Mouse (Mus musculus) kidney, embryonic 15.5 days (tissue): ENCODE data around the gene Comp. TPM values are rescaled to one million over a fixed set of nuclear protein-coding genes. Genes with fewer than 3 reads are reported as not detected.

ENCODE experiments used
- ATAC-seq: fragments of 200-750 bp; cut with Nextera tagmentation; replicated peaks from 2 replicates; pipeline ENCODE4 v1.8.0; 2017; ENCODE audit warnings: moderate TSS enrichment; ENCODE audit not compliant: low FRiP score
- H3K27ac ChIP-seq: fragments of 300-500 bp; sonication (generic); 2 replicates; pipeline ENCODE4 v1.5.1; 2015; ENCODE audit warnings: mild to moderate bottlenecking, inconsistent platforms
- H3K27me3 ChIP-seq: fragments of 300-500 bp; sonication (generic); 2 replicates; pipeline ENCODE4 v1.6.1; 2015; ENCODE audit warnings: inconsistent platforms
- H3K36me3 ChIP-seq: fragments of 300-500 bp; sonication (generic); 2 replicates; pipeline ENCODE4 v1.6.1; 2015; ENCODE audit warnings: inconsistent platforms
- H3K4me1 ChIP-seq: fragments of 300-500 bp; sonication (generic); 2 replicates; pipeline ENCODE4 v1.6.1; 2015; ENCODE audit warnings: inconsistent platforms
- H3K4me2 ChIP-seq: fragments of 300-500 bp; sonication (generic); 2 replicates; pipeline ENCODE4 v1.6.1; 2015; ENCODE audit warnings: moderate library complexity, mild to moderate bottlenecking, inconsistent platforms
- H3K4me3 ChIP-seq: fragments of 300-500 bp; sonication (generic); replicated peaks from 2 replicates; pipeline ENCODE4 v1.5.1; 2015; ENCODE audit warnings: mild to moderate bottlenecking, inconsistent platforms
- H3K9ac ChIP-seq: fragments of 300-500 bp; sonication (generic); 2 replicates; pipeline ENCODE4 v1.6.1; 2015; ENCODE audit warnings: mild to moderate bottlenecking, inconsistent platforms
- H3K9me3 ChIP-seq: fragments of 300-500 bp; sonication (generic); replicated peaks from 2 replicates; pipeline ENCODE4 v1.6.1; 2016; ENCODE audit warnings: inconsistent platforms
- WGBS: fragments of 180-500 bp; shearing (Covaris S2); methylation state at CpG from one replicate; pipeline ENCODE4 v1.1.7; 2015; ENCODE audit warnings: mixed read lengths; 5-methylcytosine and 5-hydroxymethylcytosine counted together
- polyA plus RNA-seq: library from polyadenylated mRNA; unstranded; fragments of >200 nt; fragmentation: Nextera tagmentation; extraction: Ambion mirVana; gene quantifications from 2 replicates; pipeline ENCODE4 v1.2.1, GENCODE M21; 2015

Comp gene
- polyA plus RNA-seq, 1 experiment from 2014 or later: 0.40 TPM

DNA sequence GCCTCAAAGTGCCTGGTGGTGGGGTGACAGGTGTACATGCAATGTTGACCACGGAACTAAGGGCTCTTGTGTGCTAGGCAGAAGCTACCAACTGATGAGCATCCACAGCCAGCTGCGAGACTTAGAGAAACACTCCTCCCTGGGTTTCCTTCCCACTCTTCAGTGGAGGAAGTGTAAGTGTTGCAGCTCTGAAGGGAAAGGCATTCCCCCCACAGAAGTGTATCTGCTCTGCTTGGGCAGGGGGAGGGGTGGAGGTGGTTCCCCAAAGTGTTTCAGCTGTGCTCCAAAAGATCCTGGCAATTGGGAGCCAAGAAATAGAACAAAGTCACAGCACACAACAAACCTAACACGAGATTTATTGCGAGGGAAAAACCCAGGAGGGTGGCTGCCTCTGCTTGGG, 19.4 kb upstream of the Comp start:
- 59% methylated on average over 4 of the region's 4 CpGs for WGBS
- peaks cover 15% of the 10 kb centered on the region for H3K36me3 ChIP-seq
- H3K27ac ChIP-seq: 0 out of 2 replicates have a peak overlapping the region, but pooled peaks have one; percentile 1
- H3K4me1 ChIP-seq: peaks cover 41% of the 10 kb centered on the region
- ATAC-seq: no peak
- peak overlapping the region; percentile 99 for H3K4me3 ChIP-seq
- no peaks in the 10 kb centered on the region for H3K27me3 ChIP-seq
- peak overlapping the region; percentile 96 for H3K4me2 ChIP-seq
- peak overlapping the region; percentile 31; the same call in 1 of the 2 replicates for H3K9ac ChIP-seq
- no peaks in the 10 kb centered on the region for H3K9me3 ChIP-seq

DNA sequence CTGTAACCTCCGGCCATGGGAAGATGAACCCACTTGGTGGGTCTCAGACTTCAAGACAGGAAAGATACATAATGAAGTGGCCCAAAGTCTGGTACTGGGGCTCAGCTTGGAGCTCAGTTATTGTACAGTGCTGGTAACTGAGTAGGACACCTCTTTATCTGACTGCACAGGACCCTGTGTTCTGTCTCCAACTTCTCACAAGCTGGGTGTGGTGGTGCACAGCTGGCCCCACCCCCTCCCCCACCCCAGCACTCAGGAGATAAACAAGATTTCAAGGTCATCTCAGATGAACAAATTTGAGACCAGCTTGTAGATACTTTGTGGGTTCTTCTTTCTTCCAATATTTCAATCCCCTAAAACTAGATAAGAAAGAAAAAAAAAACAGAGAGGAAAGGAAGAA, 17.2 kb upstream of the Comp start:
- no peak overlapping the region for H3K4me3 ChIP-seq
- H3K4me2 ChIP-seq: no peak overlapping the region
- ATAC-seq: no peak
- no peaks in the 10 kb centered on the region for H3K36me3 ChIP-seq
- no peaks in the 10 kb centered on the region for H3K9me3 ChIP-seq
- WGBS: 87% methylated on average over 1 of the region's 1 CpGs
- H3K27me3 ChIP-seq: no peaks in the 10 kb centered on the region
- H3K27ac ChIP-seq: no peak overlapping the region
- H3K9ac ChIP-seq: no peak overlapping the region
- H3K4me1 ChIP-seq: peaks cover 20% of the 10 kb centered on the region

DNA sequence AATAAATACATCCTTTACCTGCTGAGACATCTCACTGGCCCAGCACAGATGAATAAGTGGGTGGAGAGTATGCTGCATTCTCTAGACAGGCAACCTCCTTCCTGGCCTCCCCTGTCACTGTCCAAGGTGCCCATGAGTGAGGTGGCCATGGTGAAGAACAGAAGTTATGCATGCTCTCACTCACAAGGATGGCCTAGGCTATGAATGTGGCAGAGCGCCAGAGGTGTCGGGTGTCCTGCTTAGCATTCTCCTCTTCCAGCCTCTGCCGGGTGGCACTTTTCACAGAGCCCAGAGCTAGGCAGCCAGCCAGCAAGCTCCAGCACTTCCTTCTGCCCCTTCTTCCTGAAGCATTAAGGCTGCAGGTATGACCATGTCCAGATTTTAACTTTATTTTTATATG, 13.9 kb upstream of the Comp start:
- no peaks in the 10 kb centered on the region for H3K36me3 ChIP-seq
- peaks cover 4% of the 10 kb centered on the region for H3K4me1 ChIP-seq
- ATAC-seq: no peak
- no peak overlapping the region for H3K27ac ChIP-seq
- H3K4me3 ChIP-seq: no peak overlapping the region
- H3K27me3 ChIP-seq: peaks cover 4% of the 10 kb centered on the region; the same call in 1 of the 2 replicates
- WGBS: 15% methylated on average over 3 of the region's 3 CpGs
- no peaks in the 10 kb centered on the region for H3K9me3 ChIP-seq
- H3K9ac ChIP-seq: no peak overlapping the region
- H3K4me2 ChIP-seq: no peak overlapping the region

- ATAC-seq: no peak
- no peaks in the 10 kb centered on the region for H3K9me3 ChIP-seq
- no peak overlapping the region for H3K4me2 ChIP-seq
- peaks cover 4% of the 10 kb centered on the region for H3K4me1 ChIP-seq
- no peak overlapping the region for H3K9ac ChIP-seq
- peaks cover 4% of the 10 kb centered on the region; the same call in 1 of the 2 replicates for H3K27me3 ChIP-seq
- H3K36me3 ChIP-seq: no peaks in the 10 kb centered on the region
- no peak overlapping the region for H3K4me3 ChIP-seq
- H3K27ac ChIP-seq: no peak overlapping the region
- 56% methylated on average over 4 of the region's 4 CpGs for WGBS
These were observed 12.6 kb upstream of the Comp start for GRCm38 (mm10) chr8:70360769-70361168.

GRCm38 (mm10) chr8:70361484-70362032, 11.8 kb upstream of the Comp start:
- WGBS: 72% methylated on average over 10 of the region's 10 CpGs
- no peaks in the 10 kb centered on the region for H3K9me3 ChIP-seq
- ATAC-seq: no peak

GRCm38 (mm10) chr8:70364066-70364465, 9.3 kb upstream of the Comp start:
- 39% methylated on average over 5 of the region's 5 CpGs for WGBS
- Histone ChIP-seq H3K9ac (no peak overlapping the region), H3K9me3 (no peaks in the 10 kb centered on the region), H3K4me1 (peaks cover 4% of the 10 kb centered on the region), H3K36me3 (no peaks in the 10 kb centered on the region), H3K27ac (no peak overlapping the region), H3K27me3 (peaks cover 4% of the 10 kb centered on the region; the same call in 1 of the 2 replicates), H3K4me3 (no peak overlapping the region), H3K4me2 (no peak overlapping the region)
- ATAC-seq: peak; percentile 37

More at GRCm38 (mm10) chr8:70361484-70362032, 11.8 kb upstream of the Comp start:
- Histone ChIP-seq H3K27ac (no peak overlapping the region), H3K9ac (no peak overlapping the region), H3K36me3 (no peaks in the 10 kb centered on the region), H3K4me2 (no peak overlapping the region), H3K4me1 (peaks cover 4% of the 10 kb centered on the region), H3K4me3 (no peak overlapping the region), H3K27me3 (peaks cover 4% of the 10 kb centered on the region; the same call in 1 of the 2 replicates)

GRCm38 (mm10) chr8:70366588-70366987, 6.8 kb upstream of the Comp start:
- Histone ChIP-seq H3K4me2 (no peak overlapping the region), H3K9ac (no peak overlapping the region), H3K4me3 (no peak overlapping the region), H3K27me3 (peaks cover 14% of the 10 kb centered on the region), H3K9me3 (no peaks in the 10 kb centered on the region), H3K27ac (no peak overlapping the region), H3K4me1 (peaks cover 4% of the 10 kb centered on the region), H3K36me3 (no peaks in the 10 kb centered on the region)
- 66% methylated on average over 5 of the region's 5 CpGs for WGBS
- no peak for ATAC-seq

- 84% methylated on average over 7 of the region's 7 CpGs for WGBS
- ATAC-seq: no peak
- no peak overlapping the region for H3K9ac ChIP-seq
These were observed 2.9 kb upstream of the Comp start for GRCm38 (mm10) chr8:70370476-70370875.

GRCm38 (mm10) chr8:70371951-70372350, 1.4 kb upstream of the Comp start:
- 22% methylated on average over 6 of the region's 6 CpGs for WGBS
- ATAC-seq: no peak

More at GRCm38 (mm10) chr8:70370476-70370875, 2.9 kb upstream of the Comp start:
- H3K27me3 ChIP-seq: peaks cover 50% of the 10 kb centered on the region
- H3K4me3 ChIP-seq: no peak overlapping the region
- no peaks in the 10 kb centered on the region for H3K36me3 ChIP-seq
- H3K27ac ChIP-seq: no peak overlapping the region
- no peak overlapping the region for H3K4me2 ChIP-seq
- H3K9me3 ChIP-seq: no peaks in the 10 kb centered on the region
- peaks cover 33% of the 10 kb centered on the region for H3K4me1 ChIP-seq

DNA sequence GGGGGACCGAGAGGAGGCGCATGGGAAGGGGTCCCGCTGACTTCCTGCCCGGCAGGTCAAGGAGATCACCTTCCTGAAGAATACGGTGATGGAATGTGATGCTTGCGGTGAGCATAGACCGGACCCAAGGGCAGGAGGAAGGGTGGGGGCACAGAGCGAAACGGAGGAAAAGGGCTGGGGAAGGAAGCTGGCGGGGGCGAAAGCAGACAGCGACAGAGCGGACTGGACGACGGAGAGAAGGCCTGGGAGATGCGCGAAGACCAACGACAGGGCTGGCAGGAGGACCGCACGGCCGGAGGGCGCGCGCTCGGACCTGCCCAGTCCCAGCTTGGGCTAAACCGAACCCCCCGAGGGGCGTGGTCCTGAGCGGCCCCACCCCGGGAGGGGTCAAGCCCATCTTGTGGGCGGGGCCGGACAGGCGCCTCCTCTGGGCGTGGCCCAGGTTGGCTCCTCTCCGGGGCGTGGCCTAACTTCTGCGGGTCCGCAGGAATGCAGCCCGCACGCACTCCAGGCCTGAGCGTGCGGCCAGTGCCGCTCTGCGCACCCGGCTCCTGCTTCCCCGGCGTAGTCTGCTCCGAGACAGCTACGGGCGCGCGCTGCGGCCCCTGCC, 1.1 kb downstream of the Comp start:
- ATAC-seq: peak; percentile 80
- Histone ChIP-seq H3K4me1 (peaks cover 45% of the 10 kb centered on the region), H3K9ac (0 out of 2 replicates have a peak overlapping the region, but pooled peaks have one; percentile 9), H3K27ac (no peak overlapping the region), H3K4me2 (peak overlapping the region; percentile 77), H3K9me3 (no peaks in the 10 kb centered on the region), H3K27me3 (peaks cover 88% of the 10 kb centered on the region), H3K36me3 (no peaks in the 10 kb centered on the region), H3K4me3 (peak overlapping the region; percentile 47)
- under 1% methylated on average over 46 of the region's 53 CpGs for WGBS

More at GRCm38 (mm10) chr8:70371951-70372350, 1.4 kb upstream of the Comp start:
- Histone ChIP-seq H3K9ac (no peak overlapping the region), H3K36me3 (no peaks in the 10 kb centered on the region), H3K4me1 (peaks cover 45% of the 10 kb centered on the region), H3K4me2 (no peak overlapping the region), H3K9me3 (no peaks in the 10 kb centered on the region), H3K27ac (no peak overlapping the region), H3K27me3 (peaks cover 65% of the 10 kb centered on the region), H3K4me3 (no peak overlapping the region)

GRCm38 (mm10) chr8:70375212-70375859, 2.0 kb downstream of the Comp start:
- peak overlapping the region; percentile 77 for H3K4me2 ChIP-seq
- WGBS: 4% methylated on average over 35 of the region's 35 CpGs

DNA sequence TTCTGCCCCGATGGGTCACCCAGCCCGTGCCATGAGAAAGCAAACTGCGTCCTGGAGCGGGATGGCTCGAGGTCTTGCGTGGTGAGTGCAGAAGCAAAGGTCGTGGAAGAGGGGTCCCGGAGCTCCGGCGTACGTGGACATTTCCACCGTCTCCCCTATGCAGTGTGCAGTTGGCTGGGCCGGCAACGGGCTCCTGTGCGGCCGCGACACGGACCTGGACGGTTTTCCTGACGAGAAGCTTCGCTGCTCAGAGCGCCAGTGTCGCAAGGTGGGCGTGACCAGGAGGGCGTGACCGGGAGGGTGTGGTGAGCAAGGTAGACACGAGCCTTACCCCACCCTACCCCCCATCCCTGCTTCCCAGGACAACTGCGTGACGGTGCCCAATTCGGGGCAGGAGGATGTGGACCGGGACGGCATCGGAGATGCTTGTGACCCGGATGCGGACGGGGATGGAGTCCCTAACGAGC, 3.0 kb downstream of the Comp start:
- no peaks in the 10 kb centered on the region for H3K36me3 ChIP-seq
- no peaks in the 10 kb centered on the region for H3K9me3 ChIP-seq
- WGBS: 7% methylated on average over 37 of the region's 37 CpGs
- H3K4me3 ChIP-seq: peak overlapping the region; percentile 47
- no peak for ATAC-seq
- no peak overlapping the region for H3K9ac ChIP-seq
- peak overlapping the region; percentile 43 for H3K4me2 ChIP-seq
- H3K4me1 ChIP-seq: peaks cover 45% of the 10 kb centered on the region
- H3K27ac ChIP-seq: no peak overlapping the region
- H3K27me3 ChIP-seq: peaks cover 84% of the 10 kb centered on the region

More at GRCm38 (mm10) chr8:70375212-70375859, 2.0 kb downstream of the Comp start:
- peak overlapping the region; percentile 47 for H3K4me3 ChIP-seq
- H3K9me3 ChIP-seq: no peaks in the 10 kb centered on the region
- peaks cover 89% of the 10 kb centered on the region for H3K27me3 ChIP-seq
- H3K27ac ChIP-seq: no peak overlapping the region
- H3K36me3 ChIP-seq: no peaks in the 10 kb centered on the region
- peaks cover 45% of the 10 kb centered on the region for H3K4me1 ChIP-seq
- no peak overlapping the region for H3K9ac ChIP-seq
- no peak for ATAC-seq
